Mouse (Mus musculus) brain, adult 2 months (tissue): ENCODE results near the gene 4932438H23Rik.

Experiments
- DNase-seq: peaks from one replicate; pipeline ENCODE4 v3.0.0; 2011; ENCODE audit warnings: low read depth, low spot score

Gene 4932438H23Rik

DNA sequence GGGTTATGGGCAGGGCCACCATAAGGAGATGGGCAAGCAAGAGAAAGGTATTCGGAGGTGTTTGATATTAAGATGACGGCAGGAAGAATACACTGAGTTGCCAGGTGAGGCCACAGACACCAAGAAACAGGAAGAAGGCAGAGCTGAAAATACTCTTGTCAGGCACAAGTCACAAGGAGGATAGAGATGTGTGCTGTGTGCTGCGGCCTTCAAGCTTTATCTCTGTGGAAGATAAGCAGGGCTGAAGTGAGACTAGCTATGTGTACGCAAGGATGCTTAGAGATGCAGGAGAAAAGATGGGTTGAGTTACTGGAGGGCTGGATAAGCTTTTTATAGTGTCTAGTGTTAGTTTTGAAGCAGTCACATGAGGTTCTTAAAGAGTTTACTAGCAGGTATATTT lies 37.7 kb downstream of the 4932438H23Rik start:
- DNase-seq: no peak

DNA sequence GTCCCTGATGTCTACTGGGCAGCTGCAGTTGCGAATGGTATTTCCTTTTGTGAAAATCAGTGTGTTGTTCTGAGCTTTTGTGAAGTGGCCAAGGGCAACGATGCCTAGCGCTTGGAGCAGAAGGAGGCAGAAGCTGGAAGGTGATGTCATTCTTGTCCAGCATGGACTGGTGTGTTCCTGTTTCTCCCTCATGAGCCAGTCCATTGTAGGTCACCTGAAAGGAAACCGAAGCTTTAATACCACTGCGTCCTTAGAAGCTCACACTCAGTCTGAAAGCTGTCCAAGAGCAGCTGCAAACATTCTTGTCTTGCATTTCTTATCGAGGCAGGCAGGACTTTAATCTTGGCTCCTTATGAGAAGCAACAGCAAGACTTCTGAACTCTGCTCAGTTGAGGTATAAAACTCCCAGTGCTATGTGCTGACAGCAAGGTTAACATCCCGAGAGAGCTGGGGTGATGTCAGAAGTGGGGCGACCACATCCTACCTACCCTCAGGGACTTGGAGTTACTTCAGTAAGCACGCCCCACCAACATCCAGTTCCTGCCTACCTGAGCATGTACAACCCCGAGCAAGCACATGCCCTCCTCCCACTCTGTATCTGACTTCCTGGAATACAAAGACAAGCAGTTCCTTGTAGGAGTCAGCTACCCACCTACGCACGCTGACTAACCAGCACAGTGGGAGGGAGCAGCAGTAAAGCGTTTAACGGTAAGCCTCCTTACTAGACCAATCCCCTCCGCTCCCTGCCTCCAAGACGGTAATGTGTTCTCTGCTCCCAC lies 38.7 kb downstream of the 4932438H23Rik start:
- DNase-seq: peak; percentile 93

GRCm38 (mm10) chr16:91055150-91055549 lies 39.8 kb downstream of the 4932438H23Rik start:
- no peak for DNase-seq

DNA sequence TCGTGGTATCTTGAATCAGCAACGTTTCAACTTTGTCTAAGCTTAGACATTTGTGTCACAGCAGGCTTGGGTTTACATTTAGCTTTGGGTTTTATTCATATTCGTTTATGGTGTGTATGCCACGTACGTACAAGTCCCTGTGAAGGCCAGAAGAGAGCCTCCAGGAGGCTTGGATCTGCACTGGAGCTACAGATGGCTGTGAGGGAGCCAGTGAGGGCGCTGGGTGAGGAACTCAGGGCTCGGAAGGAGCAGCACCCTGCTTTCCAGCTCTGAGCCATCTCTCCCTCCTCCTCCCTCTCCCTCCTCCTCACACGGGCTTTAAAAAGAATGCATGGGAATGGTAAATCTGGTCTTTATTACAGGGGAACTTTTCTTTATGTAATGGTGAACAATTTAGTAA lies 41.3 kb downstream of the 4932438H23Rik start:
- DNase-seq: peak; percentile 64

DNA sequence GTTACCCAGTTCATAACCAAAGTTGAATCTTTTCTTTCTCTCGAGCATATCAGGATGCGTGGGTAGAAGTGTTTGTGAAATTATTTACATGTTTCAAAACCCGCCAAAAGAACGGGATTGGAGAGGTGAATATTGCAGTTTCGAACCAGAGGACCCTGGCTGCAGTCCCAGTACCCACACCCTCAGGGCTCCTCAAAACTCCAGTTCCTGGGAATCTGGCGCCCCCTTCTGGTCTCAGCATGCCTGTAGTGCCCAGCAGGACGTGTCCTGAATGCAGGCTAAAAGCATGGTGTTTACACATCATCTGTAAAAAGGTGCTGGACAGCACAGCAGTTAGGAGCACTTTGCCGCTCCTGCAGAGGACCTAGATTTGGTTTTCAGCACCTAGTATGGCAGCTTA lies 49.4 kb downstream of the 4932438H23Rik start:
- DNase-seq: peak; percentile 50

- peak; percentile 100 for DNase-seq
These were observed 50.4 kb downstream of the 4932438H23Rik start, which contains the start of gene Paxbp1 for GRCm38 (mm10) chr16:91044270-91045182. Paxbp1 (minus strand) TSS chr16:91044543.

- peak; percentile 75 for DNase-seq
These were observed 51.3 kb downstream of the 4932438H23Rik start for GRCm38 (mm10) chr16:91043461-91044248.

- DNase-seq: no peak
These were observed 52.3 kb downstream of the 4932438H23Rik start for GRCm38 (mm10) chr16:91042640-91043039.

GRCm38 (mm10) chr16:91035866-91036265 lies 59.1 kb downstream of the 4932438H23Rik start:
- no peak for DNase-seq

DNA sequence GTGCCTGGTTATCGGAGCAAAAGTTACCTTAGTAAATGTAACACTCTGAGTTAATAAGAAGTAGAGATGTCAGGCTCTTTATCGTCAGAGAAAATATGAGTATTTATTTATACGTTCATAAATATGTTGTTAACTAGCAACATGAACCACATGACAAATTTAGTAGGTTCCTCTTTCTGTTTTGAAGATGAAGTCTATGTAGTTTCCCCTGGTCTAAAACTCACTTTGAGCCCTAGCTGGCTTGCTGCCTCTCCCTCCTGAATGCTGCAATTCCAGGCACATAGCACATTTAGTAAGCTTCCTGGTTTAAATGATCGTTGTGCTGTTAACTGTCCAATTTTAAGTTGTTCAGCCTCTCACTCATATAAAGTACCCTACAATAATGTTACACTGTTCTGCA lies 64.2 kb downstream of the 4932438H23Rik start:
- no peak for DNase-seq

DNA sequence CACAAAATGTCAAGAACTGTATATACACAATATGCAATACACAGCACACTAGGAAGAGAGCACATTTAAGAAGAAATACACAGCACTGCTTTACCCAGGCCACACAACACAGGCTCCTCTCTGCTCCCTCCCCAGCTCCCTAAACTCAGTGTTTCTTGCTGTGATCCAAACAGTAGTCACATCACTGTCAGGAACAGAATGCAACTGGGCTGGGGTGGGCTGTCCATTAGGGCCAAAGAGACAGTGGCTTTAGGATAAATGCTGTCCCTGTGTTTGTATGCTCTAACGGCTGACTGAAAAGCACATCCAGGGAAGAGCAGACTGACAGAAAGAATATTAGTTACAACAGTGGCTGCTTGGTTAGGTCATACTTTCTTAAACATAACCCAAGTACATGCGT lies 65.0 kb downstream of the 4932438H23Rik start:
- no peak for DNase-seq

DNA sequence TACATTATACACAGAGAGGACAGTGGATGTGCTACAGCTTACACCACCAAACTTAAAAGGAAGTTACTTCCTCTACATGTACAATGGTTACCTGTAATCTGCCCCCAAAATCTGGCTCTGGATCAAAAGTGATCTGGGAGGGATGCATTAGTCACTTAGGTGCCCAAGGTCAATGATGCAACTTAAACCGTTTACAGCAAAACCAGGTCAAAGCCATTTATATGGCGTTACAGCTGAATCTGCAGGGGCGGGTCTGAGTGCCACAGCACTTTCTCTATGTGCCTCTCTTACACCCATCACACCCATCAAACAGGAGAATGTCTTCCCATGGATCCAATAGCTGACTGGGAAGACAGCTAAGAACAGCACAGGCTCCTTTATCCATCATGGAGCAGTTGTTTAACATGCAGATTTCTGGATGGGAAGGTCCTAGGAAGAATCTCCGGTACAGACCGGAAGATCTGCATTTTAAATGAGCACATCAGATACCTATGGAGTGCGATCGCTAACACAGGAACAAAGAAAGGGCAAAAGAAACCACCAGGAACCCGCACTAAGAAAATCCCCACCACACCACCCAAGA lies 65.7 kb downstream of the 4932438H23Rik start:
- no peak for DNase-seq

GRCm38 (mm10) chr16:91026290-91026689 lies 68.6 kb downstream of the 4932438H23Rik start:
- DNase-seq: no peak

DNA sequence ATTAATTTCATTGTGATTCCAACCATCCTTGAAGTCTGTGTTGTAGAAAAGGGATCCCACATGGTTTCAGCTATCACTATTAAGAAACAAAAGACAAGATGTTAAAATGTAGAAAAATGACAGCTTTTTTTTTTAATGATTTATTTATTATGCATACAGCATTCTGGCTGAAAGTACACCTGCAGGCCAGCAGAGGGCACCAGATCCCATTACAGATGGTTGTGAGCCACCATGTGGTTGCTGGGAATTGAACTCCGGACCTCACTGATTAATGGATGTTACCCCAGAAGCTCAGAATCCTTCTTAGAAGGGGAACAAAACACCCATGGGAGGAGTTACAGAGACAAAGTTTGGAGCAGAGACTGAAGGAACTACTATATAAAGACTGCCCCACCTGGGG lies 71.5 kb downstream of the 4932438H23Rik start:
- no peak for DNase-seq

DNA sequence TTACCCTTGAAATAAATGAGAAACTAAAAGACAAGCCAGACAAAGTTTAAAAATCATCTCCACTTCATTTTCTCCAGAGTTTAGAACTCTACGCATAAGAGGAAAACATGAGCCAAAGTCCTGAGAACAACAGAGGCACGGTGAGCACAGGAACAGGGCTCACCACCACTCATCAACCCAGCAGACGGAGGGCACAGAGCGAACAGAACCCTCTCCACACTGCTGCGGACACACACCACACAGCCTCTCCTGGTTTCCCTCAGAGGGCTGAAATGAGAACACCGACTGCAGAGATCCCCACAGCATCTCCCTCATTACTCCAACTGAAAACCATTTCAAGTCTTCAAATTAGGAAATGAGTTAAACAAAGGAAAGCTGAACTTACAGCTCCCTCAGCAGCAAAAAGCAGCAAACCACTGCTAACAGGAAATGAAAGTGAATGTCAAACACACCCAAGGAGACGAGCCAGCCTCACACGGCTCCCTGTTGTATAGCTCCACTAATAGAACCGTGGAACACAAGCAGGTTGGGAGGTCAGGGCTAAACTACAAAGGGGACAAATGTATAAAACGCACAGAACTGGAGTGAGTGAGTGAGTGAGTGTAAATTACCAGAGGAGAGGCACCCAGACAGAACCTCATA lies 74.0 kb downstream of the 4932438H23Rik start:
- no peak for DNase-seq

- no peak for DNase-seq
These were observed 75.4 kb downstream of the 4932438H23Rik start for GRCm38 (mm10) chr16:91019476-91019875.

GRCm38 (mm10) chr16:91015761-91016160 lies 79.2 kb downstream of the 4932438H23Rik start:
- DNase-seq: no peak

GRCm38 (mm10) chr16:91011847-91012246 lies 83.1 kb downstream of the 4932438H23Rik start:
- DNase-seq: no peak

GRCm38 (mm10) chr16:91011021-91011683 lies 83.8 kb downstream of the 4932438H23Rik start, which contains the start of gene Synj1:
Synj1 (minus strand) TSS chr16:91011308.
- DNase-seq: peak; percentile 99

GRCm38 (mm10) chr16:91010581-91011020 lies 84.3 kb downstream of the 4932438H23Rik start:
- DNase-seq: peak; percentile 28
